8 mouse cellular contexts compared by ENCODE assay signal in the genomic region with DNA sequence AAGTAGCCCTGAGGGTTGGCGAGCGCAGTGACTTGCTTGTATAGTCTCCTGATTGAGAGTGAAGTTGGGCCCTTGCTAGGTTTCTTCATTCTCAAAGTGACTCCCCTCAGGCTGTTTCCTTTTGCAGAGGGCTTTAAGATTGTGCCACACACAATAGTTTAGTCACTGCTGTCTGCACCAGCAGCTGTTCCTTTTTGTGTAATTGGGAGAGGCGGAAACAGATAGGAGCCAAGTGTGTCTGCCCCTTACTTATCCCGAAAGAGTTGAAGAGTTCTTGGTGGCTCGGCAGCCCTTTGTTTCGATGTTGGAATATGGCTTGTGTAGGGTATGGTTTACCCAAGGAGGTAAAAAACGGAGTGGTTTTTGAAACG. TPM values are rescaled to one million over a fixed set of nuclear protein-coding genes. Genes with fewer than 3 reads are reported as not detected.
A peak's percentile ranks its signal among the peaks of the same experiment; 100 is the strongest.
DNase-seq lines count a peak whose midpoint lies in the region; ATAC-seq and TF ChIP-seq lines count a peak whose summit lies in the region.

No protein-coding gene starts in this region.

- no peak for DNase-seq in gastrocnemius, adult 2 months
- DNase-seq in gastrocnemius, adult 8-10 months (ENCODE audit: low spot score in 2 of 2), result no peak
- peak; percentile 55 for DNase-seq in adipocyte (ENCODE audit: low spot score)
- DNase-seq in forebrain, postnatal 0 days, result peak; percentile 7
- peak; percentile 38 for DNase-seq in lung, postnatal 36 days
- DNase-seq in thymus, postnatal 25 days, result peak; percentile 19

- no peaks in the 10 kb centered on the region for H3K9me3 ChIP-seq in forebrain, postnatal 0 days (ENCODE audit: low read length)
- H3K9me3 ChIP-seq in intestine, embryonic 15.5 days, result no peaks in the 10 kb centered on the region

- no peak for TF ChIP-seq CTCF in gastrocnemius, adult 2 months (IDR thresholded peaks at IDR 0.05)
- no peak for TF ChIP-seq CTCF in forebrain, postnatal 0 days (IDR thresholded peaks at IDR 0.05; ENCODE audit: low read depth)

- H3K4me2 ChIP-seq in forebrain, postnatal 0 days (ENCODE audit: low read depth), result peak overlapping the region; percentile 93
- peak overlapping the region; percentile 67 for H3K4me2 ChIP-seq in intestine, embryonic 15.5 days (replicated peaks)

- H3K36me3 ChIP-seq in forebrain, postnatal 0 days (ENCODE audit: insufficient read depth), result no peaks in the 10 kb centered on the region
- no peaks in the 10 kb centered on the region for H3K36me3 ChIP-seq in intestine, embryonic 15.5 days

- peak overlapping the region; percentile 90 for H3K4me3 ChIP-seq in gastrocnemius, adult 2 months
- peak overlapping the region; percentile 94 for H3K4me3 ChIP-seq in forebrain, postnatal 0 days (ENCODE audit: low read depth, low read length)
- peak overlapping the region; percentile 99 for H3K4me3 ChIP-seq in intestine, embryonic 15.5 days (replicated peaks)

- H3K4me1 ChIP-seq in forebrain, postnatal 0 days (ENCODE audit: insufficient read depth), result peaks cover 12% of the 10 kb centered on the region
- peaks cover 2% of the 10 kb centered on the region; the same call in 1 of the 2 replicates for H3K4me1 ChIP-seq in intestine, embryonic 15.5 days (replicated peaks)

- peak overlapping the region; percentile 77 for H3K9ac ChIP-seq in forebrain, postnatal 0 days
- peak overlapping the region; percentile 93 for H3K9ac ChIP-seq in intestine, embryonic 15.5 days

- intact Hi-C loops in gastrocnemius, adult 2 months (cut with DNase I), result no loop called here

- ATAC-seq in forebrain, postnatal 0 days, result no peak
- no peak for ATAC-seq in intestine, embryonic 15.5 days
- ATAC-seq in inflammation-experienced regulatory T-cells, adult 6 months, result no peak

- 1% methylated on average over 8 of the region's 8 CpGs for WGBS in forebrain, postnatal 0 days
- 4% methylated on average over 8 of the region's 8 CpGs for WGBS in intestine, embryonic 15.5 days

- H3K27ac ChIP-seq in gastrocnemius, adult 2 months, result peak overlapping the region; percentile 90
- no peak overlapping the region; the same call in 1 of the 2 replicates for H3K27ac ChIP-seq in forebrain, postnatal 0 days (ENCODE audit: low read depth, low read length)
- H3K27ac ChIP-seq in intestine, embryonic 15.5 days, result peak overlapping the region; percentile 89

- no peaks in the 10 kb centered on the region for H3K27me3 ChIP-seq in forebrain, postnatal 0 days (ENCODE audit: insufficient read depth, low read length)
- no peaks in the 10 kb centered on the region for H3K27me3 ChIP-seq in intestine, embryonic 15.5 days (replicated peaks)

RNA-seq across cellular contexts. Expression of a gene that starts 1.4 kb away (rescaled TPM):
- total RNA-seq in gastrocnemius, adult 2 months (2021), result 10 to 100 TPM; 19.7 to 20.3 TPM
- 10 to 100 TPM; 12.6 to 18.0 (median 16.6) TPM for total RNA-seq in gastrocnemius, adult 8-10 months (2022)
- total RNA-seq in forebrain, postnatal 0 days (2014; rRNA removed), result 77.9 and 92.5 TPM in 2 replicates
- 12.6 and 17.8 TPM in 2 replicates for polyA plus RNA-seq in forebrain, postnatal 0 days (2015; fragmentation: Nextera tagmentation; extraction: Ambion mirVana)
- polyA plus RNA-seq in intestine, embryonic 15.5 days (2015; fragmentation: Nextera tagmentation; extraction: Ambion mirVana), result 29.3 and 29.5 TPM in 2 replicates
- 10 to 100 TPM; 25.4 to 48.0 (median 40.3) TPM for polyA plus RNA-seq in inflammation-experienced regulatory T-cells, adult 6 months (2017; shearing (Covaris generic))

Comparison
In these comparisons a context has a peak if more than half of its experiments do, and no peak if none do; other contexts are left out.
1. DNase-seq: peak in adipocyte (single experiment), forebrain, postnatal 0 days (single experiment), lung, postnatal 36 days (single experiment) and thymus, postnatal 25 days (single experiment); none in gastrocnemius, adult 2 months (single experiment) and gastrocnemius, adult 8-10 months (0 of 2).
2. Peak in every context shown above with its lines, with median percentiles within 50 percentile points of each other: H3K4me3 ChIP-seq.